ENCODE assay signal across 21 mouse cellular contexts in genomic region chr11:57390826-57391225, GRCm38 (mm10).
DNase-seq lines count a peak whose midpoint lies in the region; ATAC-seq lines count a peak whose summit lies in the region.
"Had no signal": no experiment of that assay in that cellular context is flagged by ENCODE, and none has a peak within 500 bp of the region (broad histone marks: within the 10 kb centered on the region; RNA-seq: fewer than 3 reads in every experiment).

No protein-coding gene starts in this region.

- no peak for ATAC-seq in heart, embryonic 12.5 days (ENCODE audit: insufficient number of reproducible peaks, low FRiP score)
- no peak for ATAC-seq in forebrain, embryonic 15.5 days (replicated peaks)
- ATAC-seq: CD4-positive, CD25-positive, alpha-beta regulatory T cell, adult 4 months; forebrain, postnatal 0 days; intestine, embryonic 16.5 days had no signal

- WGBS in heart, embryonic 12.5 days, result 15% methylated on average over 4 of the region's 4 CpGs
- WGBS in forebrain, embryonic 15.5 days, result 84% methylated on average over 4 of the region's 4 CpGs

- peak; percentile 95 for DNase-seq in heart, adult 11 months
- peak; percentile 2 for DNase-seq in lung, postnatal 10 days
- no peak for DNase-seq in lung, postnatal 25 days (ENCODE audit: low spot score)
- peak; percentile 3 to 10 for DNase-seq in heart, postnatal 14 days
- DNase-seq in kidney, postnatal 10 days, result no peak
- DNase-seq: adrenal gland, adult 8-10 months; adrenal gland, postnatal 36 days; B cell, adult 2 months; cerebellum, adult 2 months; cerebellum, postnatal 25 days; forebrain, postnatal 0 days; gastrocnemius, postnatal 14 days had no signal

- intact Hi-C loops in heart, postnatal 14 days (cut with DNase I), result no loop called here

- H3K9ac ChIP-seq in heart, embryonic 12.5 days, result no peak overlapping the region
- no peak overlapping the region for H3K9ac ChIP-seq in forebrain, embryonic 15.5 days (replicated peaks)
- H3K9ac ChIP-seq: embryonic facial prominence, embryonic 12.5 days; forebrain, postnatal 0 days; heart, embryonic 15.5 days; hindbrain, embryonic 15.5 days had no signal

- H3K4me3 ChIP-seq in heart, embryonic 12.5 days, result no peak overlapping the region
- H3K4me3 ChIP-seq in forebrain, embryonic 15.5 days, result no peak overlapping the region
- H3K4me3 ChIP-seq: embryonic facial prominence, embryonic 12.5 days; heart, embryonic 15.5 days; hindbrain, embryonic 10.5 days; hindbrain, embryonic 15.5 days had no signal

- no peak overlapping the region for H3K4me2 ChIP-seq in heart, embryonic 12.5 days
- no peak overlapping the region for H3K4me2 ChIP-seq in forebrain, embryonic 15.5 days (replicated peaks)
- H3K4me2 ChIP-seq: embryonic facial prominence, embryonic 12.5 days; heart, embryonic 15.5 days; hindbrain, embryonic 15.5 days had no signal

- H3K9me3 ChIP-seq in heart, embryonic 12.5 days (replicated peaks), result no peaks in the 10 kb centered on the region
- no peaks in the 10 kb centered on the region for H3K9me3 ChIP-seq in forebrain, embryonic 15.5 days
- H3K9me3 ChIP-seq: embryonic facial prominence, embryonic 12.5 days; G1E; heart, embryonic 15.5 days; hindbrain, embryonic 10.5 days; hindbrain, embryonic 15.5 days had no signal

- no peaks in the 10 kb centered on the region; the same call in 1 of the 2 replicates for H3K4me1 ChIP-seq in heart, embryonic 12.5 days (replicated peaks)
- no peaks in the 10 kb centered on the region for H3K4me1 ChIP-seq in forebrain, embryonic 15.5 days
- H3K4me1 ChIP-seq: embryonic facial prominence, embryonic 12.5 days; heart, embryonic 15.5 days; hindbrain, embryonic 10.5 days; hindbrain, embryonic 15.5 days had no signal

- H3K36me3 ChIP-seq in heart, embryonic 12.5 days, result no peaks in the 10 kb centered on the region
- H3K36me3 ChIP-seq in forebrain, embryonic 15.5 days, result no peaks in the 10 kb centered on the region
- H3K36me3 ChIP-seq: embryonic facial prominence, embryonic 12.5 days; G1E; heart, embryonic 15.5 days; hindbrain, embryonic 10.5 days; hindbrain, embryonic 15.5 days had no signal

- H3K27me3 ChIP-seq in heart, embryonic 12.5 days (replicated peaks), result no peaks in the 10 kb centered on the region
- no peaks in the 10 kb centered on the region for H3K27me3 ChIP-seq in forebrain, embryonic 15.5 days
- H3K27me3 ChIP-seq: embryonic facial prominence, embryonic 12.5 days; heart, embryonic 15.5 days; hindbrain, embryonic 15.5 days had no signal

- H3K27ac ChIP-seq in heart, embryonic 12.5 days (ENCODE audit: poor library complexity, severe bottlenecking), result no peak overlapping the region
- no peak overlapping the region for H3K27ac ChIP-seq in forebrain, embryonic 15.5 days (replicated peaks)
- H3K27ac ChIP-seq: embryonic facial prominence, embryonic 12.5 days; heart, embryonic 15.5 days; hindbrain, embryonic 10.5 days; hindbrain, embryonic 15.5 days had no signal

Comparison
In these comparisons a context has a peak if more than half of its experiments do, and no peak if none do; other contexts are left out.
1. DNase-seq: peak in heart, adult 11 months (single experiment), lung, postnatal 10 days (single experiment) and heart, postnatal 14 days (2 of 2); none in lung, postnatal 25 days (single experiment) and kidney, postnatal 10 days (single experiment).